Mouse (Mus musculus): ENCODE results near the gene Cyp2d40. TPM values are rescaled to one million over a fixed set of nuclear protein-coding genes. Genes with fewer than 3 reads are reported as not detected.

Cyp2d40 gene
- not detected in 2 replicates for polyA plus RNA-seq (2014; fragmentation: Nextera tagmentation; extraction: Ambion mirVana)

DNA sequence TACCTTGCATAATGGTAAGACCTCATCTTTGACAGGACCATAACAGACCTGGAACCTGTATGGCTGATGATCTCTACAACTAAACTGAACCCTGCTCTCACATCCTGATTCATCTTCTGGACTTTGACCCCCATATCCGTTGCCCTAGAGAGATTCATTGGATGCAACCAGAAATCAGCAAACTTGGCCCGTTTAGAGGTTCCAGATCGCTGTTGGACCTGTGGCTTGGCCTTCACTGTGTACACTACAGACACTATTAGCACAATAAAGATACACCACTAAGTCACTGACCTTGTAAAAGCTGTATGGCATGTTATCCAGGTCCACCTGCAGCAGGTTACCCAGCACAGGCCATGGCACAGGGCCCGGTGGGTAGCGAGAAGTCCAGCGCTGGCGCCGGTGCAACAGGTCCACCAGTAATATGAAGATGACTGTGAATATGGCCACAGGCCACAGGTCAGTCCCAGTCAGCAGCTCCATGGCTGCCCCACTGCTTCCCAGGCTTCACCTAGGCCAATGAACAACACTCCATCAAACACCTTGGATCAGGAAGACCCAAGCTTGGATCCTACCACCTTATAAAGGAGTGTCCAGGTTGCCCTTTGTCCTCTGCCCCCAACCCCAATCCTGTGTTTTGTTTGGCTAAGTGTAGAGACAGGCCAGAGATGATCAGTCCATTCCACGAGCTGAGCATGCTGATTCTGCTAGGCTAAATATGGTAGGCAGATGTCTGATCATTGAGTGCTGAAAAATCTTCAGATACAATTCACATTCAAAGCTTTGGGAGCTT is at the start of gene Cyp2d40:
Gene Cyp2d40 (minus strand): TSS at position 553 of the 790 bp plus-strand sequence.
- Histone ChIP-seq H3K36me3 (ENCODE audit: insufficient read depth) (no peaks in the 10 kb centered on the region), H3K27me3 (ENCODE audit: insufficient read depth, low read length) (no peaks in the 10 kb centered on the region), H3K9me3 (ENCODE audit: low read depth, low read length) (no peaks in the 10 kb centered on the region), H3K4me2 (no peak within 1 kb of the TSS), H3K9ac (no peak within 1 kb of the TSS), H3K4me3 (ENCODE audit: low read depth, low read length) (no peak within 1 kb of the TSS), H3K27ac (ENCODE audit: low read depth) (no peak within 1 kb of the TSS), H3K4me1 (ENCODE audit: insufficient read depth) (no peaks in the 10 kb centered on the region)
- WGBS, result 90% methylated on average over 9 of the region's 9 CpGs
- no peak for DNase-seq
- TF ChIP-seq CTCF (IDR thresholded peaks at IDR 0.05; ENCODE audit: low read depth), result no peak
- ATAC-seq (ENCODE audit: insufficient read depth), result no peak

DNA sequence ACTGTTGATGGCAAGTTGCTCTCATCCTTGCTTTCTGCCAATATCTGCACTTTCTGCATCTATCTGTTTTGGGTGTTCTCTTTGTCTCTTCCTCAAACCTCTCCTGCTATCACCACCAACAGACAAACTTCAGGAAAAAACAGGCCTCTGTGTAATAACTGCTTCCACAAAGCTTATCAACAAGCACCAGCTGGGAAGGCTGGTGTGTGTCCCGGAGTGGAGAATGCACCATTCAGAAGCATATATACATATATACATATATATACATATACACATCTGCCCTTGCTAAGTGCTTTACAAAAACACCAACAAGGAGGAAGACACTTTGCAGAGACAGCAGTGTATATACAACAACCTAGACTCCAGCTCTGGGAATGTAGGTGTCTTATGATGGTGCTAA is 46.6 kb upstream of the Cyp2d40 start:
- H3K9me3 ChIP-seq (ENCODE audit: low read depth, low read length), result no peaks in the 10 kb centered on the region
- DNase-seq (no peak), ATAC-seq (ENCODE audit: insufficient read depth) (no peak)
- no peak overlapping the region for H3K4me3 ChIP-seq (ENCODE audit: low read depth, low read length)
- WGBS, result 64% methylated on average over 1 of the region's 1 CpGs
- no peak for TF ChIP-seq CTCF (IDR thresholded peaks at IDR 0.05; ENCODE audit: low read depth)
- peaks cover 32% of the 10 kb centered on the region; the same call in 1 of the 2 replicates for H3K36me3 ChIP-seq (ENCODE audit: insufficient read depth)
- no peaks in the 10 kb centered on the region for H3K27me3 ChIP-seq (ENCODE audit: insufficient read depth, low read length)
- H3K4me1 ChIP-seq (ENCODE audit: insufficient read depth), result no peaks in the 10 kb centered on the region
- H3K9ac ChIP-seq, result no peak overlapping the region
- H3K4me2 ChIP-seq, result no peak overlapping the region
- no peak overlapping the region for H3K27ac ChIP-seq (ENCODE audit: low read depth)

DNA sequence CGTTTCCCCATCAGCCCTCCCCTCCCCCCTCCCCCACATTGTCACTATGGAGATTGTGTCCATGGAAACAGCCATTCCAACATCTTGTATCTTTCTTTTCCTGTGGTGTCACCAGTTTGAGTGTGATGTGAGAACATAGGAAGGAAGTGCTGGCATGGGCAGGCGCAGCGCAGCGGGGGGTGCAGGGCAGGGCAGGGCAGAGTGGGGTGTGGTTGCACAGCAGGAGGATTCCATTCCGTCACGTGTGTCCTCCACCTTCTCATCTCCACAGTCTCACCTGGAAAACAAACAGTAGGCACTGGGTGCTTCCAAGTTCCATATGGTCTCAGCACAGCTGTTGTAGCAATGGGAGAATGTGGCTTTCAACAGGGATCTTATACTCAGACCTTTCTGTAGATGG is 45.5 kb upstream of the Cyp2d40 start:
- Histone ChIP-seq H3K27me3 (ENCODE audit: insufficient read depth, low read length) (no peaks in the 10 kb centered on the region), H3K4me2 (no peak overlapping the region), H3K4me1 (ENCODE audit: insufficient read depth) (no peaks in the 10 kb centered on the region), H3K36me3 (ENCODE audit: insufficient read depth) (peaks cover 28% of the 10 kb centered on the region; the same call in 1 of the 2 replicates), H3K4me3 (ENCODE audit: low read depth, low read length) (no peak overlapping the region), H3K9me3 (ENCODE audit: low read depth, low read length) (no peaks in the 10 kb centered on the region), H3K9ac (no peak overlapping the region), H3K27ac (ENCODE audit: low read depth) (no peak overlapping the region)
- WGBS, result 73% methylated on average over 6 of the region's 6 CpGs
- TF ChIP-seq CTCF (IDR thresholded peaks at IDR 0.05; ENCODE audit: low read depth), result no peak
- no peak for ATAC-seq (ENCODE audit: insufficient read depth)
- DNase-seq, result no peak

DNA sequence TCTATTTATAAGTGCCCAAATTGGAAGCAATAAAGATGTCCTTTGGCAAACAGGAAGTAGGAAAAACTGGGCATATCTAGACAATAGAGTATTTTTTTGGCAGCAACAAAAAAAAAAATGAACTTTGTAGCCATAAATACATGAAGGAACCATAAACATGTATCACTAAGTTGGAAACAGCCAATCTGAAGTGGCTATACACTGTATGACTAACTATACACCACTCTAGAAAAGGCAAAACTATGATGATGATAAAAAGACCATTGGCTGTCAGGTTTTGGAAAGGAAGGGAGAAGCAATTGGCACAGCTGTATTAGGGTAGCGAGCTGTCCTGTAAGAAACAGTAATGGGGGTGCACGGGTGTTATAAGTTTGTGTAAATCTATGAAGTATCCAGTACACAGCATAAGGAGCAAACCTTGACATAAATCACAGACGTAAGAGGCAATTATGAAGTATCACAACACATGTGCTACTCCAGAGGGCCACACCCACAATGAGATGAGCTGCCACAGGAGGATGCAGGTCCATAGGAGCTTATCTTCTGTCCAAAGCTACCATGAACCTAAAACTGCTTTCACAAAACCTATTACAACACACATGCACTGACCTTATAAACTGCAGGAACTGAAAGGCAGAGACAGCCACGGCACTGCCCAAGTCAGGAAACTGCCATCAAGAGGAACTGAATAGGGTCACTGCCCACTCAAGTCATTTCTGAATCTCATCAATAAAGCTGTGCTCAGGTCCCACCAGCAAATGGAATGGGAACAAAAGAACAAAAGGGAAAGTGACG is 43.2 kb upstream of the Cyp2d40 start:
- Histone ChIP-seq H3K9me3 (ENCODE audit: low read depth, low read length) (no peaks in the 10 kb centered on the region), H3K27me3 (ENCODE audit: insufficient read depth, low read length) (no peaks in the 10 kb centered on the region), H3K27ac (ENCODE audit: low read depth) (no peak overlapping the region), H3K36me3 (ENCODE audit: insufficient read depth) (peaks cover 16% of the 10 kb centered on the region; the same call in 1 of the 2 replicates), H3K4me3 (ENCODE audit: low read depth, low read length) (no peak overlapping the region), H3K4me1 (ENCODE audit: insufficient read depth) (no peaks in the 10 kb centered on the region), H3K4me2 (no peak overlapping the region), H3K9ac (no peak overlapping the region)
- TF ChIP-seq CTCF (IDR thresholded peaks at IDR 0.05; ENCODE audit: low read depth), result no peak
- ATAC-seq (ENCODE audit: insufficient read depth) (no peak), DNase-seq (no peak)
- 79% methylated on average over 5 of the region's 5 CpGs for WGBS

DNA sequence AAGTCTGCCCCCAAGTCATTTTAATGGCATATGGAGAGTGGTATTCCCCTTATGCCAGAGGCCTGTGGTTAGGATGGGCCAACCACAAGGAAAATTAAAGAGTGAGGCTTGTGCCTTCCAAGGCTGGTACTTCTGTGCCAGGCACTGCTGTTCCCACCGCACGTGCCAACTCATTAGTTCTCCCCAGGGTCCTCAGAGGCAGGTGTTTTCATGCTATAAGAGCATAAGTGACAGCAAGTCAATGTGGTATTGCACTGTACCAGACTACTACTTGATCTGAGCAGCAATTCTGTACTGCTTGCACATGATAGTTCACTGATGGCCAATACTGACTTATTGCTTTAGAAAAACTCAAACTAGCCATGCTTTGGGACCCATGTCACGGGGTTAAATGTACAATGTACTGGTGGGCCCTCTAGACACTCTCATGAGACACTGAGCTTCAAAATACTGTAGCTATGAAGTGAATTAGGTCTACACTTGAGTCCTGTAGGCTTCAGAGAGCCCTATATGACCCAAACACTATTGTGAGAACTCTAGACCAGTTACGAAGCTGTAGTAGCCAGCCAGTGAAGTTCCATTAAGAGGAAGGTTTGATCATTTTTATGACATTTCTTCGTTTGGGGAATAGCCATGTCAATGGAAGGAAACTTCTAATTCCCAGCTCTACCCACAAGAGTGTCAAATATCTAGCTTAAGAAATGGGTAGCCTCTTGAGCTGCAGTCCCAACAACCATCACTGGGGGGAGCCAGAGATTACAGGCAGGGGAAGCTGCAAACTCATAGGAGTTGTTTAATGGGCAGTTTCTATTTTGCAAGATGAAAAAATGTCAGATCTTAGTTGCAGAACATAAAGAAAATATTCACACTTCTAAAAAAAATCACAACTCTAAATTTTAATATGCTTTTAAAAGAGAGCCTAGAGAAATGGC is 41.0 kb upstream of the Cyp2d40 start:
- ATAC-seq (ENCODE audit: insufficient read depth), result no peak
- H3K4me1 ChIP-seq (ENCODE audit: insufficient read depth), result no peaks in the 10 kb centered on the region
- no peaks in the 10 kb centered on the region for H3K9me3 ChIP-seq (ENCODE audit: low read depth, low read length)
- H3K27ac ChIP-seq (ENCODE audit: low read depth), result no peak overlapping the region
- 0 out of 2 replicates have a peak, but pooled peaks cover 8% of the 10 kb centered on the region for H3K36me3 ChIP-seq (ENCODE audit: insufficient read depth)
- H3K9ac ChIP-seq, result no peak overlapping the region
- DNase-seq, result peak; percentile 90
- H3K4me3 ChIP-seq (ENCODE audit: low read depth, low read length), result no peak overlapping the region
- no peak overlapping the region for H3K4me2 ChIP-seq
- TF ChIP-seq CTCF (IDR thresholded peaks at IDR 0.05; ENCODE audit: low read depth), result peak; percentile 90
- WGBS, result 76% methylated on average over 5 of the region's 5 CpGs
- H3K27me3 ChIP-seq (ENCODE audit: insufficient read depth, low read length), result no peaks in the 10 kb centered on the region

DNA sequence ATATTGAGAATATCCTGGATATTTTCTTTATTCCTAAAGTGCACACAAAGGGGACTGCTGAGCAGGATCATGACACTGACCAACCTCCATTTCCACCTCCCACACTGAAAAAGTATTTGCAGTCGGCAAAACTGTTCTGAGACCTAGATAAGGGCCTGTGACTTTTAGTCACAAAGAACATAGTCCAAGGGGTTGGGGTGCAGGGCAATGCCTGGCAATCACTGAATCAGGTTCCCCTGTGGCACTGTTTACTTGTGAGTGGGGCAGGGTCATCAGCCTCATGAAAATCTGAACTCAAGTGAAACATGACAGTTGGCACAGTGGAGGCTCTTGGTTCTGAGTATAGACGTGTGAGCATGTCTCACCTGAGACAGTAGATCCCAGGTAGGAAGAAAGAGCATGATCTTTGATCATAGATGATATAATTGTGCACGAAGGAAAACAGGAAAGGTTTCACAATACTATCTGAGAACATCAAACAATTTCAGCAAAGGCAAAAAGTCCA is 32.0 kb upstream of the Cyp2d40 start:
- Histone ChIP-seq H3K9me3 (ENCODE audit: low read depth, low read length) (no peaks in the 10 kb centered on the region), H3K4me1 (ENCODE audit: insufficient read depth) (no peaks in the 10 kb centered on the region), H3K4me2 (no peak overlapping the region), H3K36me3 (ENCODE audit: insufficient read depth) (no peaks in the 10 kb centered on the region), H3K27ac (ENCODE audit: low read depth) (no peak overlapping the region), H3K9ac (no peak overlapping the region), H3K27me3 (ENCODE audit: insufficient read depth, low read length) (no peaks in the 10 kb centered on the region), H3K4me3 (ENCODE audit: low read depth, low read length) (no peak overlapping the region)
- DNase-seq (no peak), ATAC-seq (ENCODE audit: insufficient read depth) (no peak)
- TF ChIP-seq CTCF (IDR thresholded peaks at IDR 0.05; ENCODE audit: low read depth), result no peak
- WGBS, result 70% methylated on average over 3 of the region's 3 CpGs
